Mouse (Mus musculus) forebrain, embryonic 11.5 days (tissue): ENCODE data around the gene Hjurp. TPM values are rescaled to one million over a fixed set of nuclear protein-coding genes. Genes with fewer than 3 reads are reported as not detected.

ENCODE experiments used
- ATAC-seq: fragments of 200-750 bp; cut with Nextera tagmentation; replicated peaks from 2 replicates; pipeline ENCODE4 v1.8.0; 2017; ENCODE audit warnings: moderate TSS enrichment; ENCODE audit not compliant: low FRiP score
- DNase-seq: peaks from one replicate; pipeline ENCODE4 v3.0.0-alpha.2; 2017; ENCODE audit warnings: low spot score
- H3K27ac ChIP-seq: fragments of 300-500 bp; sonication (generic); 2 replicates; pipeline ENCODE4 v1.5.1; 2014; ENCODE audit warnings: low read depth, low read length
- H3K27me3 ChIP-seq: fragments of 300-500 bp; sonication (generic); 2 replicates; pipeline ENCODE4 v1.6.1; 2014; ENCODE audit warnings: mild to moderate bottlenecking, low read length, mixed read lengths; ENCODE audit not compliant: control insufficient read depth, insufficient read depth
- H3K36me3 ChIP-seq: fragments of 300-500 bp; sonication (generic); 2 replicates; pipeline ENCODE4 v1.6.1; 2014; ENCODE audit warnings: mild to moderate bottlenecking, low read length, moderate library complexity, mixed read lengths; ENCODE audit not compliant: control insufficient read depth, insufficient read depth
- H3K4me1 ChIP-seq: fragments of 300-500 bp; sonication (generic); replicated peaks from 2 replicates; pipeline ENCODE4 v1.6.1; 2014; ENCODE audit warnings: low read length, mixed read lengths; ENCODE audit not compliant: control insufficient read depth, insufficient read depth
- H3K4me2 ChIP-seq: fragments of 300-500 bp; sonication (generic); 2 replicates; pipeline ENCODE4 v1.6.1; 2014; ENCODE audit warnings: low read depth, mild to moderate bottlenecking, low read length, moderate library complexity, mixed read lengths; ENCODE audit not compliant: severe bottlenecking
- H3K4me3 ChIP-seq: fragments of 300-500 bp; sonication (generic); 2 replicates; pipeline ENCODE4 v1.5.1; 2014; ENCODE audit warnings: low read depth, low read length
- H3K9ac ChIP-seq: fragments of 300-500 bp; sonication (generic); 2 replicates; pipeline ENCODE4 v1.6.1; 2014; ENCODE audit warnings: low read length
- H3K9me3 ChIP-seq: fragments of 300-500 bp; sonication (generic); 2 replicates; pipeline ENCODE4 v1.6.1; 2016; ENCODE audit warnings: low read length, mixed read lengths; ENCODE audit not compliant: control insufficient read depth
- WGBS: fragments of 180-500 bp; shearing (Covaris S2); extraction: QIAGEN DNeasy Blood & Tissue Kit; methylation state at CpG from one replicate; pipeline ENCODE4 v1.1.7; 2014; 5-methylcytosine and 5-hydroxymethylcytosine counted together
- polyA plus RNA-seq: library from polyadenylated mRNA; unstranded; fragments of >200 nt; fragmentation: Nextera tagmentation; extraction: Ambion mirVana; gene quantifications from 2 replicates; pipeline ENCODE4 v1.2.1, GENCODE M21; 2014

The Hjurp gene
- polyA plus RNA-seq, 1 experiment from 2014 or later: 223 TPM

DNA sequence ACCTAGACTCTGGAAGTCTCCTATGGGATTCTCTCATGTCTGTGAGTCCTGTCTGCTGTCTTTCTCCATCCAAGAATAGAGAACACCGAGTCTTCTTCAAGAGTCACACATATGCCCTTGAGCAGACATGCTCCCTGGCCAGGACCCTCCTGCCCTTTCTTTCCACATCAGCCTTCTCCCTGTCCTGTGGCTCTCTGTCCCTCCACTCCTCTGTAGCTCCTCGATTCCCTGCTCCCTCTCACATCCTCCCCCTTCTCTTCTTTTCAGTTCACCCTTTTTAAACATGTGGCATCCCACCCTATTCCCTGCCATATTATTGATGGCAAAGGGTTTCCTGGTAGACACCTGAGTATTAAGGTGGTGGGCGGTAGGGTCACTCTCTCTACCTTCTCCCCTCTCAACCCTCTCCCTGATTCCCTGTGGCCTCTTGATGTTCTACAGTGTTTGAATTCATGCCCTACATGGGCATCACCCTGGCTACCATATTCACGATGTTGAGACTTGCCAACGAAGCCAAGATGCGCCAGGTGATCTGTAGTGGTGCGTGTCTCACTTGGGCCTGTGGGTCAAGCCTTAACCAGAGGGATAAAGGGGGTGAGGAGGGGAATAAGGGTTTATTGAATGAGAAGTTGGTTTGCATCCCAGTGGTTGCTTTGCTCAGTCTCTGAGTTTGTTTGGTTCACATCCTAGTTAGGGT, 45.5 kb downstream of the Hjurp start:
- DNase-seq: peak; percentile 58

DNA sequence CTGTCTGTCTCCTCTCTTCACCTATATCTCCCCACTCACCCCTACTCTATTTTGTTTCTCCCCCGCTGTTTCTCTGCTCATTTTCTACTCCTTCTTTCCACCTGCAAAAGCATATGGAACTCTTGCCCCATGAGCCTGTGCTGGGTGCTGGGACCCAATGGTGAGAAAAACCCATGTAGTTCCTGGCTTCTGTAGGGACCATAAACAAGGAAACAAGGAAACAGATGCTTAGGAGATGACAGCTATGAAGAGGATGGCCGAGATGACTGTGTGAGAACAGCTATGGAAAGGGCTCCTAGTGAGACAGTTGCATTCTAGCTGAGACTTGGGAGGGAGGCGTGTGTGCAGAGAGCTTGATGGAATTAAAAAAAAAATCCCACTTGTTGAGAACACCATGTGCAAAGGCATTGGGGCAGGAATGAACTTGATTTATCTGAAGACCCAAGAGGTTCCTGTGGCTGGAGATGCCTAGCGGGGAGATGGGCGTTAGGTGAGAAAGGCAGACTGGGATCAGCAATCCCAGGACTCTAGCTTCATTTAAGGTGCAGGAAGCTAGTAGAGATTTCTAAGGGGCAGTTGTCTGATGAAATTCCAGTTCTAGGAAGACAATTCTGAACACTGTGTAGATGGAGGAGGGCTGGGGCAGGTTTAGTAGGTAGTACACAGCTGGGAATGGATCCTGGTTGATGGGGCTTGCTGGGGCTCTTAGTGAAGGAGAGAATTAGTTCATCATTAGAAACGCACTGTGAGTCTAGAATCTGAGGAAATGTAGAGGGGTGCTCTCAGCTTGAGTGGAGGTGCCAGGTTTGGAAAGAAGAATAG, 46.2 kb downstream of the Hjurp start:
- peak; percentile 49 for DNase-seq
- H3K4me1 ChIP-seq: no peaks in the 10 kb centered on the region
- no peaks in the 10 kb centered on the region for H3K36me3 ChIP-seq
- WGBS: 75% methylated on average over 6 of the region's 6 CpGs
- H3K9me3 ChIP-seq: peaks cover 99% of the 10 kb centered on the region
- H3K9ac ChIP-seq: no peak overlapping the region
- H3K27me3 ChIP-seq: no peaks in the 10 kb centered on the region
- no peak overlapping the region for H3K4me3 ChIP-seq
- H3K27ac ChIP-seq: no peak overlapping the region
- no peak overlapping the region for H3K4me2 ChIP-seq
- no peak for ATAC-seq

More for the DNA sequence above, 45.5 kb downstream of the Hjurp start:
- WGBS: 69% methylated on average over 7 of the region's 7 CpGs
- no peak overlapping the region for H3K4me2 ChIP-seq
- H3K36me3 ChIP-seq: no peaks in the 10 kb centered on the region
- no peak overlapping the region for H3K4me3 ChIP-seq
- no peak overlapping the region for H3K9ac ChIP-seq
- ATAC-seq: no peak
- H3K9me3 ChIP-seq: peaks cover 96% of the 10 kb centered on the region
- H3K27ac ChIP-seq: no peak overlapping the region
- no peaks in the 10 kb centered on the region for H3K4me1 ChIP-seq
- H3K27me3 ChIP-seq: no peaks in the 10 kb centered on the region

DNA sequence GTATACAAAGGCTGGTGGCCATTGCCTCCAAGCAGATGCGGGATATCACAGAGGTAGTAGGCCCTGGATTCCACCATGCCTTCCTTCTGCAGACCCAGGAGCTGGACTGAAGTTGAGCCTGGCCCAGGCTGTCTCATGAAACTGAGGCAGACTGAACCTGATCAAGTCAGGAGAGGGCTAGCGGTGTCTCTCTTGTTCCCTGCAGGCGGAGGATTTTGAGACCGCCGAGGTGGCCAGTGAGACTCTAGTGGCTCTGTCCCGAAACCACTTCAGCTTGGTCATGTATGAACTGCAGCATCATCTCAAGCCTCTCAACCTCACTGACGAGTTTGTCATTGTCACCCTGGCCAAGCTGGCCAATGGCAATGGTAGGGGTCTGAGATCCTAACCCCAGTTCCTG, 47.0 kb downstream of the Hjurp start:
- Histone ChIP-seq H3K4me3 (no peak overlapping the region), H3K27me3 (no peaks in the 10 kb centered on the region), H3K9ac (no peak overlapping the region), H3K27ac (no peak overlapping the region), H3K36me3 (no peaks in the 10 kb centered on the region), H3K4me1 (no peaks in the 10 kb centered on the region), H3K4me2 (no peak overlapping the region), H3K9me3 (peaks cover 100% of the 10 kb centered on the region)
- peak; percentile 64 for DNase-seq
- 74% methylated on average over 7 of the region's 7 CpGs for WGBS
- ATAC-seq: no peak

DNA sequence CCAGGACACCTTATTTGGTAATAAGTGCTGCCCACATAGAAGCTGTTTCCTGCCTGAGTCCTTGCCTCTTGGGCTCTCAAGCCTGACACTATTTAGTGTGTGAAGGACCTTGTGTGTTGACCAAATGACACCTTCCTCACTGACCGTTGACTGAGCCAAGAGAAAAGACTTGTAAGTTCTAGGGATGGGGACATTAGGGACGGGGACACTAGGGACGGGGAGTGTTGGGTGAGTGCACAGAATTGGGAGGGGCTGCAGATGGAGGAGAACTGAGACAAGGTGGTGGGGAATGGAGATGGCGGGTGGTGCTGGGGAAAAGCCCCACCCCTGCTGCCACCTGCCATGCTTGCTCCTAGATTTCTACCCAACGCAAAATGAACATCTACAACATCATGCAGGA, 47.4 kb downstream of the Hjurp start:
- Histone ChIP-seq H3K36me3 (no peaks in the 10 kb centered on the region), H3K9me3 (peaks cover 97% of the 10 kb centered on the region), H3K4me3 (no peak overlapping the region), H3K27me3 (no peaks in the 10 kb centered on the region), H3K4me1 (no peaks in the 10 kb centered on the region), H3K9ac (no peak overlapping the region), H3K4me2 (no peak overlapping the region), H3K27ac (no peak overlapping the region)
- ATAC-seq (no peak), DNase-seq (peak; percentile 63)
- WGBS: 84% methylated on average over 5 of the region's 5 CpGs

DNA sequence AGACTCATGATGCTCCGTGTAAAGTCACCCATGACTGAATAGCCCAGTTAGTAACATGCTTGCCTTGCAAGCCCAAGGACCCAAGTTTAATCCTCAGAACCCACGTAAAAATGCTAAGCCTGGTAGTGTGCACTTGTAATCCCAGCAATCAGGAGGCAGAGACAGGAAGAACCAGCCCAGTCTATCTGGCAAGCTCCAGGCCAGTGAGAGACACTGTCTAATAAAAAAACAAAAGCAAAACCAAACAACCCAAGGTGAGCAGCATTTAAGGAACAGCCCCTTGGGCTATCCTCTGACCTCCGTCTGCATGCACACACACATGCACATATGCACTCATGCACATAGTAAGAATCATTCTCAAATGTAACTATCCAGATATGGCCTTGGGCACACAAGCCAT, 47.9 kb downstream of the Hjurp start:
- peak; percentile 51 for DNase-seq
- Histone ChIP-seq H3K9ac (no peak overlapping the region), H3K4me2 (no peak overlapping the region), H3K4me1 (no peaks in the 10 kb centered on the region), H3K9me3 (peaks cover 92% of the 10 kb centered on the region), H3K27ac (no peak overlapping the region), H3K27me3 (no peaks in the 10 kb centered on the region), H3K36me3 (no peaks in the 10 kb centered on the region), H3K4me3 (no peak overlapping the region)
- ATAC-seq: no peak
- 82% methylated on average over 3 of the region's 3 CpGs for WGBS

DNA sequence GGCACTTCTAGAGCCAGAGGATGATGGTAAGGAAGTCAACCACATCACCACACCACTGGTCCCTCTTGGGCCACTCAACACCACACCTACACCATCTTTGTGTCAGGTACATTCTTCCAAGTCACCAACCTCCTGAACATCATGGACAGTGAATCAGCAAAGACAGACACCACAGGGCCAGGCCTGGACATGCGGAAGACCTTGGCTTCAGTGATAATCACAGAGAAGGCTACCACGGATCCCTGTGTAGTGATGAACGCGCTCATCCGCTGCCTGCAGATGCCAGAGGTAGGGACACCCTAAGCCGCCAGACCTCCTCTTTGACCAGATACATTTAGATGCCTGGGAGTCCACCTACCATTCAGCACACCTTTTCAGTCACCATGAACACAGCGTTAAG, 49.3 kb downstream of the Hjurp start:
- no peak for ATAC-seq
- H3K4me2 ChIP-seq: no peak overlapping the region
- DNase-seq: peak; percentile 53
- H3K27ac ChIP-seq: no peak overlapping the region
- no peaks in the 10 kb centered on the region for H3K27me3 ChIP-seq
- no peak overlapping the region for H3K4me3 ChIP-seq
- H3K36me3 ChIP-seq: no peaks in the 10 kb centered on the region
- peaks cover 78% of the 10 kb centered on the region for H3K9me3 ChIP-seq
- no peak overlapping the region for H3K9ac ChIP-seq
- no peaks in the 10 kb centered on the region for H3K4me1 ChIP-seq
- 71% methylated on average over 7 of the region's 7 CpGs for WGBS

DNA sequence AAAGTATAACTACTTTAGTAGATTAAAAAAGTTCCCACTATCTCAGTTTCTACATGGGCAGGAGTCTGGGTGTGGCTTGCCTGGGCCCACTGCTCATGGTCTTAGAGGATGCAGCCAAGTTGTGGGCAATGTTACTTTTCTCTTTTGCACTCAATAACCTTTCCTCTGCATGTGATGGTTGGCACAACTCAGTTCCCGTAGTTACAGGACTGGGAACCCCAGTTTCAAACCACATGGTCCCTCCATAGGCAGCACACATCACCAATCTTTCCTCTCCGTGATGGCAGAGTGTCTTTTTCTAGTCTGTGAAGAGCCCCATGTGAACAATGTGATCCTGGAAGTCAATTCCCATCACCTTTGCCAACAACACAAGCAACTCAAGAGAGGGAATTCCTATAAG, 50.0 kb downstream of the Hjurp start:
- Histone ChIP-seq H3K27me3 (no peaks in the 10 kb centered on the region), H3K9ac (no peak overlapping the region), H3K4me3 (no peak overlapping the region), H3K36me3 (no peaks in the 10 kb centered on the region), H3K4me1 (no peaks in the 10 kb centered on the region), H3K9me3 (peaks cover 72% of the 10 kb centered on the region), H3K27ac (no peak overlapping the region), H3K4me2 (no peak overlapping the region)
- ATAC-seq: no peak
- WGBS: 64% methylated on average over 2 of the region's 2 CpGs
- peak; percentile 51 for DNase-seq

DNA sequence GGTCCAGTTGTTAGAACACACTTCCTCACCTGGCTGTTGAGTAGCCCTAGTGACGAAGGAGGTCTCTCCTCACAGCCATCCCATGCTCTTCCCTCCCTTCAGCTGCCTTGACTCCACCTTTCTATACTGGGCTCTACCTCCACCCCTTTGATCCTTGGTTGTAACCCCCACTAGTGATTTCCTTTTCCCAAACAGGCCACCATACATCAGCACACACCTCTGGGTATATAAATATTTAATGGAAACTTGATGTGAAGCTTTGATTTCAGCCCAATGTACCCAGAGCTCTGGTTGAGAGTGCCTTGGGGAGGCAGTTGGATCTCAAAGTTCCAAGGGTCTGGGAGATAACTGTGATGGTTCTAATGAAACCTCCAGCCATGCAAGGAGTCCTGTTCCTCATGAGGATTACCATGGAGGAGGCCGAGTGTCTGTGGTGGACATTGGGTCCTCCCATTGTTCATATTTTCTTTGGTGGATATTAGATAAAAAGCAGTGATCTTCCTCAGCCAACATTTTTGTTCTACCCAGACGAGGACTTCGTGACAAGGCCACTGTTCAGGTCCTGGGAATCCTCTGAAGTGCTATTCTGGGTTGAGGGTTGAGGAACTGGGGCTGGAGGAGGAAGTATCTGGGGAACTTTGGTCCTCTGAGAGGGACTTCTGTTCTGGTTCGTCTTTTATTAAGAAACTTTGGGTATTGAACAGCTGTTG, 50.6 kb downstream of the Hjurp start, which contains the start of gene Mroh2a:
Mroh2a (plus strand) TSS at position 317 of the 710 bp plus-strand sequence.
- 59% methylated on average over 5 of the region's 5 CpGs for WGBS
- no peaks in the 10 kb centered on the region for H3K27me3 ChIP-seq
- H3K4me1 ChIP-seq: no peaks in the 10 kb centered on the region
- ATAC-seq (no peak), DNase-seq (peak; percentile 55)
- no peak within 1 kb of the TSS for H3K4me3 ChIP-seq
- no peak within 1 kb of the TSS for H3K4me2 ChIP-seq
- H3K36me3 ChIP-seq: no peaks in the 10 kb centered on the region
- peaks cover 69% of the 10 kb centered on the region for H3K9me3 ChIP-seq
- H3K27ac ChIP-seq: no peak within 1 kb of the TSS
- H3K9ac ChIP-seq: no peak within 1 kb of the TSS
